Mouse (Mus musculus) E14TG2a.4 (cell line): ENCODE data around the gene Gja3.

Source experiments
- CTCF ChIP-seq: conservative IDR thresholded peaks from 2 replicates; pipeline ENCODE4 v1.5.1; 2014; ENCODE audit warnings: low read length
- POU5F1 ChIP-seq: IDR thresholded peaks from 2 replicates; pipeline ENCODE4 v1.6.1; 2014; ENCODE audit warnings: low read length, borderline replicate concordance

- TF ChIP-seq CTCF (no peak), POU5F1 (no peak)
Observed at GRCm38 (mm10) chr14:57041439-57041838, 16.5 kb downstream of the Gja3 start.
